Mouse (Mus musculus) forebrain, postnatal 0 days (tissue): Measurements from ENCODE around the gene Tle3. TPM values are rescaled to one million over a fixed set of nuclear protein-coding genes. Genes with fewer than 3 reads are reported as not detected.

Experiments
- ATAC-seq: fragments of 200-750 bp; cut with Nextera tagmentation; 2 replicates; pipeline ENCODE4 v1.8.0; 2017; ENCODE audit warnings: mild to moderate bottlenecking, moderate library complexity
- DNase-seq: peaks from one replicate; pipeline ENCODE4 v3.0.0-alpha.2; 2015
- H3K27ac ChIP-seq: fragments of 300-500 bp; sonication (generic); 2 replicates; pipeline ENCODE4 v1.5.1; 2014; ENCODE audit warnings: low read depth, mild to moderate bottlenecking, antibody characterized with exemption, low read length, moderate library complexity, mixed read lengths
- H3K27me3 ChIP-seq: fragments of 300-500 bp; sonication (generic); 2 replicates; pipeline ENCODE4 v1.6.1; 2014; ENCODE audit warnings: mild to moderate bottlenecking, low read length, mixed read lengths; ENCODE audit not compliant: insufficient read depth
- H3K36me3 ChIP-seq: fragments of 300-500 bp; sonication (generic); 2 replicates; pipeline ENCODE4 v1.6.1; 2014; ENCODE audit warnings: mild to moderate bottlenecking, moderate library complexity; ENCODE audit not compliant: insufficient read depth
- H3K4me1 ChIP-seq: fragments of 300-500 bp; sonication (generic); 2 replicates; pipeline ENCODE4 v1.6.1; 2014; ENCODE audit warnings: antibody characterized with exemption; ENCODE audit not compliant: insufficient read depth
- H3K4me2 ChIP-seq: fragments of 300-500 bp; sonication (generic); 2 replicates; pipeline ENCODE4 v1.6.1; 2014; ENCODE audit warnings: low read depth, mild to moderate bottlenecking, moderate library complexity
- H3K4me3 ChIP-seq: fragments of 300-500 bp; sonication (generic); 2 replicates; pipeline ENCODE4 v1.5.1; 2014; ENCODE audit warnings: low read depth, low read length, mixed read lengths
- H3K9ac ChIP-seq: fragments of 300-500 bp; sonication (generic); 2 replicates; pipeline ENCODE4 v1.6.1; 2014; ENCODE audit warnings: mild to moderate bottlenecking
- H3K9me3 ChIP-seq: fragments of 300-500 bp; sonication (generic); 2 replicates; pipeline ENCODE4 v1.6.1; 2016; ENCODE audit warnings: low read length
- CTCF ChIP-seq: sonication (generic); IDR thresholded peaks from 2 replicates; pipeline ENCODE4 v1.5.1; 2016; ENCODE audit warnings: antibody characterized with exemption, control low read depth, low read depth
- WGBS: fragments of 180-500 bp; shearing (Covaris S2); extraction: QIAGEN DNeasy Blood & Tissue Kit; methylation state at CpG from one replicate; pipeline ENCODE4 v1.1.7; 2014; 5-methylcytosine and 5-hydroxymethylcytosine counted together
- polyA plus RNA-seq: library from polyadenylated mRNA; unstranded; fragments of >200 nt; fragmentation: Nextera tagmentation; extraction: Ambion mirVana; gene quantifications from 2 replicates; pipeline ENCODE4 v1.2.1, GENCODE M21; 2015
- total RNA-seq: library from RNA; depleted of rRNA; stranded (reverse); fragments of >200 nt; gene quantifications from 2 replicates; pipeline ENCODE4 v1.2.3, GENCODE M21; 2014

The Tle3 gene
- total and polyA plus RNA-seq, 2 experiments from 2014 or later: 16.3 to 66.3 TPM

DNA sequence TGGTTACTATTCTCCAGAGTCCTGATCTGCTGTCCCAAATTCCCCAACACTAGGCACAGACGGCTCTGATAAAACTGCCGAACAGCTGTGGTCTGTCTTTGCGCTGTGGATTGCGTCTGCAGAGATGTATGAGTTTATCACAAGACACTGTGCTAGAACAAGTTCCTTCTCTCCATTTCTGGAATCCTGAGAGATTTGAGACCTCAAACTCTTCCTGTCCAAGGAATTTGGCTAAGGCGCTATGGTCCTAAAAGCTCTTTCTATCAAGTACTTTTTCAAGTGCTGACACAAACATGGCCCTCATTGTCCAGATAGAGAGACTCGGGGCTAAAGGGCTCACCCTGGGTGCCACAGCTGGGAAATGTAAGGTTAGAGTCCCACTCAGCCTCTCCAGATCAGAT is 83.7 kb downstream of the Tle3 start:
- WGBS: 81% methylated on average over 6 of the region's 6 CpGs
- no peaks in the 10 kb centered on the region for H3K4me1 ChIP-seq
- no peak overlapping the region for H3K4me3 ChIP-seq
- H3K36me3 ChIP-seq: no peaks in the 10 kb centered on the region
- H3K9me3 ChIP-seq: no peaks in the 10 kb centered on the region
- no peak overlapping the region for H3K9ac ChIP-seq
- H3K4me2 ChIP-seq: no peak overlapping the region
- peaks cover 3% of the 10 kb centered on the region; the same call in 1 of the 2 replicates for H3K27me3 ChIP-seq
- ATAC-seq (no peak), DNase-seq (no peak)
- no peak overlapping the region for H3K27ac ChIP-seq
- TF ChIP-seq CTCF: no peak

DNA sequence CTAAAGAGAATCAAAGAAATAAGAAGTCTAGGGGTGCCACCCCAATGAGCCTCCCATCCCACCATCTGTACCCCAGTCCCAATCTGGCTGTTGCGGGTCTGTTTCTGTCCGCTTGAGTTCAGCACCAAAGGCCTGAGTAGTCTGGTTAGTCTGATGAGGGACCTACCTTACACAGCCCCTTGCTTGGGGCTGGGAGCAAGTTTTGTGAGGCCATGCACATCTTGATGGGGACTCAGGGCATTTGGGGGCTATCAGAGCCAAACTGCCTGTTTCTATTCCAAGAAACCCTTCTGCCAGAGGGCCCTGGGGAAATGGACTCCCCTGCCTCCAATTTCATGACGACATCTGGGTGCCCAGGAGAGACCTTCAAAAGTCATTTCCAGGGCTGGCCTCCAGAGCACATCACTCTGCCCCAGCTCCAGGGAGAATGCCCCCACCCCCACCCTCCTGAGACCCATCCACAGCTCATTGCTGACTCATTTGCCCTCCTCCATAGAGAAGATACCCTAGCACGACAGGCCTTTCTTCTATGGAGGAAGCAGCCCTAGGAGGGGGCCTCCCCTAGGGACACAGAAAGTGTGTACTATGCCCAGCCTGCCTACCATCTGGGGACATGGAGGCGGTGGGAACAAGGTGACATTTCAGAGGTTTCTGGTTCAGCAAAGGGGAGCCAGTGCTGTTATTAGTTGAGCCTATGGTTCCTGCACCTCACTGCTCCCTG is 84.4 kb downstream of the Tle3 start:
- H3K4me2 ChIP-seq: no peak overlapping the region
- no peaks in the 10 kb centered on the region for H3K36me3 ChIP-seq
- H3K27me3 ChIP-seq: peaks cover 3% of the 10 kb centered on the region
- H3K4me3 ChIP-seq: no peak overlapping the region
- DNase-seq: no peak
- H3K27ac ChIP-seq: no peak overlapping the region
- H3K9me3 ChIP-seq: no peaks in the 10 kb centered on the region
- no peak overlapping the region for H3K9ac ChIP-seq
- no peaks in the 10 kb centered on the region for H3K4me1 ChIP-seq
- TF ChIP-seq CTCF: no peak
- ATAC-seq: no peak
- WGBS: 69% methylated on average over 5 of the region's 5 CpGs

DNA sequence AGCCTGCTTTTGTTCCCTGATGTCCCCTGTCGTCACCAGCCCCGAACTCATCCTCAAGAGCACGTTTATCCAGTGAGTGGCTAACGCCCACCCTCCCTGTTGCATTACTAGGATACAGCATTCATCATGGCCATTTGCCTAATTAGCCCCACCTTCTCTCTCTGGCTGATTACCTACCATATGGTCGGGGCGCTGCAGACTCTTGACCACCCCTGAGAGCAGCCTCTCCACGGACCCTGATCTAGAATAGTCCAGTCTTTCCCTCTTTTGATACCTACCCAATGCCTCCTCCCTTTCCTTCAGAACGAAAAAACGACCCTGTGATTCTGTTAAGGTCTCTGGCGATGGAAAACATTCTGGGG is 85.0 kb downstream of the Tle3 start:
- Histone ChIP-seq H3K4me3 (no peak overlapping the region), H3K36me3 (no peaks in the 10 kb centered on the region), H3K9me3 (no peaks in the 10 kb centered on the region), H3K27ac (no peak overlapping the region), H3K9ac (no peak overlapping the region), H3K27me3 (peaks cover 3% of the 10 kb centered on the region), H3K4me1 (no peaks in the 10 kb centered on the region), H3K4me2 (no peak overlapping the region)
- 38% methylated on average over 10 of the region's 10 CpGs for WGBS
- ATAC-seq (no peak), DNase-seq (no peak)
- TF ChIP-seq CTCF: no peak

DNA sequence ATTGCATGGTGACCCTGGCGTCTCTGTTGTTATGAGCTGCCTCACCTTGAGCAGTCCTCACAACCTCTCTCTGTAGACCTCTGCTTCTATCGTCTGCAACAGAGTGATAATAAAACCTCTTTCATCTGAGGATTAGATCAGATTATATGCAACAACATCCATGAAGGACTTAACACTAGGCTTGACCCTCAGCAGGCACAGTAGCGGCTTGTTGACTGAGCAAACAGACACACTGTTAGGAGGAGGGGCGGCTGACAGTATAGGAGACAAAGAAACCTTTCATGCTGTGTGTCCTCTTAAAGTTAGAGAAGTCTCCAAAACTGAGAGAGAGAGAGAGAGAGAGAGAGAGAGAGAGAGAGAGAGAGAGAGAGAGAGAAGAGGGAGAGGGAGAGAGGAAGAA is 89.7 kb downstream of the Tle3 start:
- no peak overlapping the region for H3K9ac ChIP-seq
- no peak for ATAC-seq
- no peaks in the 10 kb centered on the region for H3K4me1 ChIP-seq
- peaks cover 3% of the 10 kb centered on the region for H3K27me3 ChIP-seq
- DNase-seq: no peak
- no peak overlapping the region for H3K4me2 ChIP-seq
- H3K27ac ChIP-seq: no peak overlapping the region
- H3K4me3 ChIP-seq: no peak overlapping the region
- WGBS: 51% methylated on average over 4 of the region's 4 CpGs
- H3K36me3 ChIP-seq: no peaks in the 10 kb centered on the region
- TF ChIP-seq CTCF: no peak
- H3K9me3 ChIP-seq: peaks cover 8% of the 10 kb centered on the region; the same call in 1 of the 2 replicates

DNA sequence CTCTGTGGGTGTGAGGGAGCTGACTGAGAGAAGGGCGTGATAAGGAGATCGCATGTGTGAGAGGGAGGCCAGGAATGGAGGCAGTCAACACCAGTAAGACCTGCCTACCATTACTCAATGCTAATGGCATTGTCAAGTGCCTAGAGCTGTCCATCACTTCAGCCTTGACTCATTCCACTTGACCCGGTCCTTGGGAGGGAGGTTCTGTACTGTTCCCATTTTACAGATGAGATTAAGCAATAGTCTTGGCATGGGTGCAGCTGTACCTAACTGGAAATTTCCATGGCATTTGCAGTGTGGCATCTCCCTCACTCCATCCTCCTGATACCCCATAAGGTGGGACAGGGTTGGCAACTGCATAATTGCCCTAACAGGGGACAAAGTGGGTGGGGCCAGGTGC is 95.3 kb downstream of the Tle3 start:
- WGBS: 95% methylated on average over 3 of the region's 3 CpGs
- no peaks in the 10 kb centered on the region for H3K36me3 ChIP-seq
- TF ChIP-seq CTCF: no peak
- no peak for DNase-seq
- H3K27me3 ChIP-seq: no peaks in the 10 kb centered on the region; the same call in 1 of the 2 replicates
- H3K4me1 ChIP-seq: peaks cover 9% of the 10 kb centered on the region; the same call in 1 of the 2 replicates
- H3K27ac ChIP-seq: no peak overlapping the region
- no peak for ATAC-seq
- no peak overlapping the region for H3K9ac ChIP-seq
- H3K9me3 ChIP-seq: peaks cover 8% of the 10 kb centered on the region; the same call in 1 of the 2 replicates
- no peak overlapping the region for H3K4me3 ChIP-seq
- H3K4me2 ChIP-seq: no peak overlapping the region
